Mouse (Mus musculus): ENCODE data around the gene Nrf1.

- no peak for TF ChIP-seq POLR2A (IDR thresholded peaks at IDR 0.05; ENCODE audit: control insufficient read depth, low read depth, low read length)
- no peak for TF ChIP-seq CTCF (IDR thresholded peaks at IDR 0.05; ENCODE audit: control insufficient read depth, insufficient read depth, insufficient replicate concordance, low read depth, low read length)
These were observed 100.0 kb downstream of the Nrf1 start for GRCm38 (mm10) chr6:30147753-30148152.

Data from testis, adult 2 months (tissue).